Mouse (Mus musculus): ENCODE data around the gene Ccl20. TPM values are rescaled to one million over a fixed set of nuclear protein-coding genes. Genes with fewer than 3 reads are reported as not detected.

The Ccl20 gene
- polyA plus RNA-seq, 1 experiment from 2014 or later = not detected

DNA sequence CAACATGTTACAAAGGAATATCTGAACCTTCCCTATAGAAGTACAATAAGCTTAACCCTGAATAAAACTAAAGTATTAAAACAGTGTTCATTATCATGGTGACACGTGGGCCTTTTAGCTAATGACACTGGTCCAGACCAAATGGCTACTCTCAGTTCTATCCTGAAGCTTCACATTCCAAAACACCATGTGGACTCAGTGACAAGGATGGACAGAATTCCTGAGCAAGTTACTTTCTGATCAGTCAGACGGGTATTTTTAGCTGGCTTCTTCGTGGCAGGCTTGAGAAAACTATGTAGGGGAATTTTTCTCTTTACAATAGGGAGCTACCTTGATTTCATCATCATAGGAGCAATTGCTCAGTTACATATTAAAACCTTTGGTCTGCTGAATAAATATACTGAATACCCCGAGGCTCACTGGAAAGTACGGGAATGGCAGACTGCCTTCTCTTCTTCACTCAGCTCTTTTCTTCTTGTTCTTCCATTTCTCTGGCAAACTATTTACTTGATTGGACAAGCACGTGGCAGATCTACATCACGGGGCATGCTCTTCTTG lies 16.9 kb upstream of the Ccl20 start:
- no peaks in the 10 kb centered on the region for H3K4me1 ChIP-seq (ENCODE audit: control insufficient read depth, low read depth, low read length)
- no peaks in the 10 kb centered on the region for H3K27me3 ChIP-seq (ENCODE audit: control insufficient read depth, insufficient read depth, low read depth, low read length)
- no peaks in the 10 kb centered on the region for H3K36me3 ChIP-seq (ENCODE audit: control insufficient read depth, insufficient read depth)
- no peak overlapping the region for H3K9ac ChIP-seq (ENCODE audit: low read depth, low read length)
- 46% methylated on average over 7 of the region's 7 CpGs for WGBS (ENCODE audit: insufficient replicate concordance)
- H3K9me3 ChIP-seq (replicated peaks; ENCODE audit: control insufficient read depth, low read length) = no peaks in the 10 kb centered on the region
- H3K4me3 ChIP-seq (ENCODE audit: low read depth, low read length) = no peak overlapping the region
- H3K27ac ChIP-seq (ENCODE audit: low read length) = no peak overlapping the region
- ATAC-seq (ENCODE audit: low read depth) = no peak
- H3K4me2 ChIP-seq (ENCODE audit: low read depth, low read length) = no peak overlapping the region

DNA sequence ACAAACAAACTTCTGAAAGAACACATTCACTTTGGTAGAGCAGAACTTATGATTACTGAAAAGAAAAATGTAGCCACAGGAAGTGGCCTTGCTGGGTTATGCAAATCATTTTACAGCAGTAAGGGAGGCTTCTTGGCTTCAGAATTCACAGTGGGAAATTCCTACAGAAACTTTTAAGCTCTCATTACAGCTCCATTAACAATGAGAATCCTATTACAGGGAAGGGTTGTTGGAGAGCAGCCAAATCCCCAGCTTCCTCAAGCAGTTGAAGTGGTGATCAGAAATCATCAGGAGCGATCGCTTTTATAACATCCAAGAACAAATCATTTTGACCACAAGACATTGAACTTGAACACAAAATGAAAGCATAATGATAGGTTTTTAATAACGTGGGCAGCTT lies 14.7 kb upstream of the Ccl20 start:
- WGBS (ENCODE audit: insufficient replicate concordance) = 49% methylated on average over 3 of the region's 3 CpGs
- H3K36me3 ChIP-seq (ENCODE audit: control insufficient read depth, insufficient read depth) = no peaks in the 10 kb centered on the region
- no peak for ATAC-seq (ENCODE audit: low read depth)
- no peaks in the 10 kb centered on the region for H3K9me3 ChIP-seq (replicated peaks; ENCODE audit: control insufficient read depth, low read length)
- H3K4me1 ChIP-seq (ENCODE audit: control insufficient read depth, low read depth, low read length) = no peaks in the 10 kb centered on the region
- H3K4me2 ChIP-seq (ENCODE audit: low read depth, low read length) = no peak overlapping the region
- H3K4me3 ChIP-seq (ENCODE audit: low read depth, low read length) = no peak overlapping the region
- no peak overlapping the region for H3K27ac ChIP-seq (ENCODE audit: low read length)
- H3K9ac ChIP-seq (ENCODE audit: low read depth, low read length) = no peak overlapping the region
- H3K27me3 ChIP-seq (ENCODE audit: control insufficient read depth, insufficient read depth, low read depth, low read length) = no peaks in the 10 kb centered on the region

DNA sequence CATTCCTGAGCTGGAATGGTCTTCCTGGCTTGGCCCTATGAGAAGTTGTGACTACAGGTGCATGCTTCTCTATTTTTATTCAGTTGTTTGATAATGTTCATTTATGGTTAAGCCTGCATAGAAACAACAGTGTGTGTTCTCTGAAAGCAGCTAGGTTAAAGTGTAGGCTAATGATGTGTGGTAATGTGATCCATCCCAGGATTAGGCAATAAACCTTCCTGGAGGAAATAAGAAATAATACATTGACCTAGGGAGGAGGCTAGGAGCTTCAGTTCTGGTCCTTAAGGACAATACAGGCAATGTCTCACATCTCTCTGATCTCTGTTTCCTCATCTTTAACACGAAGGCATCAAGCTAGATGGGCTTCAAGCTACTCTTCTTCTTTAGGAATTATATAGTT lies 11.1 kb upstream of the Ccl20 start:
- ATAC-seq (ENCODE audit: low read depth) = no peak
- Histone ChIP-seq H3K9ac (ENCODE audit: low read depth, low read length) (no peak overlapping the region), H3K27ac (ENCODE audit: low read length) (no peak overlapping the region), H3K4me3 (ENCODE audit: low read depth, low read length) (no peak overlapping the region), H3K27me3 (ENCODE audit: control insufficient read depth, insufficient read depth, low read depth, low read length) (no peaks in the 10 kb centered on the region), H3K9me3 (replicated peaks; ENCODE audit: control insufficient read depth, low read length) (no peaks in the 10 kb centered on the region), H3K4me2 (ENCODE audit: low read depth, low read length) (no peak overlapping the region), H3K36me3 (ENCODE audit: control insufficient read depth, insufficient read depth) (no peaks in the 10 kb centered on the region), H3K4me1 (ENCODE audit: control insufficient read depth, low read depth, low read length) (no peaks in the 10 kb centered on the region)
- 25% methylated on average over 1 of the region's 1 CpGs for WGBS (ENCODE audit: insufficient replicate concordance)

DNA sequence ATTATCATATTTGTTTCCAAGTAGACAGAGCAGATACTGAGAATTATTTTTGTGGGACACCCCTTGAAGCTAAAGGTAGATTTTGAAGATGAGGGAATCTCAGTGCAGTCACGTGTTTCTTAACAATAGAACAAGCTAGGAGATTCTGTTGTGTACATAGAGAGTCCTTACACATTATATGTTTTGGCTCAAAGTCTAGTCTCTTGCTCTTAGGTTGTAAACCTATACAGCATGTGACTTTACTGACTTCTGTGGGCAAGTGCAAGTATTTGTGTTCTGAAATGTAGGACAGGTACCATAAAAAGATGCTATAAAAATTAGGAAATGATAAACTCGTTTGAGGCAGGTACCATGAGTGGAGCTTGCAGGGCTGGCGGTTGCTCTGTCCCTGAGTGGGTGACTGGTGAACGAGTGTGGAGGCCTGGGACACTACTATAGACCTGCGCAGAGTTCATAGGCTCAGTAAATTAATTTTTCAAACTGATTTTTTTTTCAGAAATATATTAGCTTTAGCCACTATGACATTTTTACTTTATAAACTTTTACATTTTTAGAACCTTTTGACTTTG lies 9.1 kb upstream of the Ccl20 start:
- ATAC-seq (ENCODE audit: low read depth) = no peak
- Histone ChIP-seq H3K27me3 (ENCODE audit: control insufficient read depth, insufficient read depth, low read depth, low read length) (no peaks in the 10 kb centered on the region), H3K9ac (ENCODE audit: low read depth, low read length) (no peak overlapping the region), H3K36me3 (ENCODE audit: control insufficient read depth, insufficient read depth) (no peaks in the 10 kb centered on the region), H3K4me1 (ENCODE audit: control insufficient read depth, low read depth, low read length) (no peaks in the 10 kb centered on the region), H3K4me2 (ENCODE audit: low read depth, low read length) (no peak overlapping the region), H3K4me3 (ENCODE audit: low read depth, low read length) (no peak overlapping the region), H3K27ac (ENCODE audit: low read length) (no peak overlapping the region), H3K9me3 (replicated peaks; ENCODE audit: control insufficient read depth, low read length) (no peaks in the 10 kb centered on the region)
- 49% methylated on average over 5 of the region's 5 CpGs for WGBS (ENCODE audit: insufficient replicate concordance)

DNA sequence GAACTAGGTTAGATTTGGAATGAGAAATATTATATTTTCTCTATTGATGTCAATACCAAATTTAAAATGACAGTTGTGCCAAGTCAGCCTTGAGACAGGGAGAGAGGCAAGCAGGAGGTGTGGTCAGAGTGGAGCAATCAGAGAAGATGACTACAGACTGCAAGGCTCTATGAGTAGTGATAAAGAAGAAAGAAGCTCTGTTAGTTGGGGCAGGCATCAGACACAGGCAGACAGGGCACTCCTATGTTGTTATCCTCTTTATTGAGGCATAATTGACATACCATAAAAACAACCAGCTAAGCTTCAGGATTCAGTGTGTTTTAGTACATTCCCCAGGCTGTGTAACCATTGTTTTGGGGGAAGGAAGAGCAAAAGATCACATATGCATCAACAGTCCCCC lies 5.6 kb upstream of the Ccl20 start:
- no peak for ATAC-seq (ENCODE audit: low read depth)
- no peaks in the 10 kb centered on the region for H3K4me1 ChIP-seq (ENCODE audit: control insufficient read depth, low read depth, low read length)
- H3K4me3 ChIP-seq (ENCODE audit: low read depth, low read length) = no peak overlapping the region
- H3K27ac ChIP-seq (ENCODE audit: low read length) = no peak overlapping the region
- H3K4me2 ChIP-seq (ENCODE audit: low read depth, low read length) = no peak overlapping the region
- no peaks in the 10 kb centered on the region for H3K27me3 ChIP-seq (ENCODE audit: control insufficient read depth, insufficient read depth, low read depth, low read length)
- no peaks in the 10 kb centered on the region for H3K9me3 ChIP-seq (replicated peaks; ENCODE audit: control insufficient read depth, low read length)
- H3K9ac ChIP-seq (ENCODE audit: low read depth, low read length) = no peak overlapping the region
- H3K36me3 ChIP-seq (ENCODE audit: control insufficient read depth, insufficient read depth) = no peaks in the 10 kb centered on the region

DNA sequence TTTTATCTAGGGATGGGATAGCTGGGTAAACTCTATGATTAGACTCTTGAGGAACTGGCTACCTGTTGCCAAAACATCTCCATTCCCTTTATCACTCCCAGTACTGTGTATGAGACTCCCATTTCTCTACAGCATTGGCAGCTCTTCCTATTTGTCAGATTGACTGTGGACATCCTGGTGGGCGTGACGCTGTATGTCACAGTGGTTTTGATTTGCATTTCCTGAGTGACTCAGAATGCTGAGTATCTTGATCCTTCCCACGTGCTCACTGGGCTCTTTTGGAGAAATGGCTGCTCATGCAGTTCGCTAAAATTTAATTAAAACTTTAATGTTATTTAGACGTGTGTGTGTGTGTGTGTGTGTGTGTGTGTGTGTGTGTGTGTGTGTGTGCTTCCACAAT lies 4.8 kb upstream of the Ccl20 start:
- no peak overlapping the region for H3K4me3 ChIP-seq (ENCODE audit: low read depth, low read length)
- ATAC-seq (ENCODE audit: low read depth) = no peak
- no peak overlapping the region for H3K27ac ChIP-seq (ENCODE audit: low read length)
- H3K36me3 ChIP-seq (ENCODE audit: control insufficient read depth, insufficient read depth) = no peaks in the 10 kb centered on the region
- H3K27me3 ChIP-seq (ENCODE audit: control insufficient read depth, insufficient read depth, low read depth, low read length) = no peaks in the 10 kb centered on the region
- H3K4me2 ChIP-seq (ENCODE audit: low read depth, low read length) = no peak overlapping the region
- H3K9ac ChIP-seq (ENCODE audit: low read depth, low read length) = no peak overlapping the region
- 42% methylated on average over 5 of the region's 5 CpGs for WGBS (ENCODE audit: insufficient replicate concordance)
- no peaks in the 10 kb centered on the region for H3K9me3 ChIP-seq (replicated peaks; ENCODE audit: control insufficient read depth, low read length)
- H3K4me1 ChIP-seq (ENCODE audit: control insufficient read depth, low read depth, low read length) = no peaks in the 10 kb centered on the region

DNA sequence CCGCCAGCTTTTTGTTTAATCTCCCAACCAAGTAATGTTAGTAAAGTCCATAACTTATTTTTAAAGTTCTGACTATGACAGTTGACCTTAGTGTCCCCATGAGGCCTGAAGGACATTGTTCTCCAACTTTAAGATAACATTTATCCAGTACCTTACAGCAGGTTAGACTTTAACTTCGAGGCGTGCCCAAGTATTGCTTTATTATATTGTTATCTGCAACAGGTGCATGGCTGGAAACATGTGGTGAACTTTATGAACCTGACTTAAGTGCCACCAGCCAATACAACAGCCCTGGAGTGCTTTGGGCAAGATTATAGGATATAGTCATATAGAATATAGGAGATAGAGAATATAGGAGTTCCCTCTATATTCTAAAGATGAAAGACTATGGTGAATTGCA lies 651 bp downstream of the Ccl20 start:
- no peak for ATAC-seq (ENCODE audit: low read depth)
- Histone ChIP-seq H3K4me1 (ENCODE audit: control insufficient read depth, low read depth, low read length) (no peaks in the 10 kb centered on the region), H3K36me3 (ENCODE audit: control insufficient read depth, insufficient read depth) (no peaks in the 10 kb centered on the region), H3K9me3 (replicated peaks; ENCODE audit: control insufficient read depth, low read length) (no peaks in the 10 kb centered on the region), H3K4me3 (ENCODE audit: low read depth, low read length) (no peak overlapping the region), H3K27me3 (ENCODE audit: control insufficient read depth, insufficient read depth, low read depth, low read length) (no peaks in the 10 kb centered on the region), H3K9ac (ENCODE audit: low read depth, low read length) (no peak overlapping the region), H3K27ac (ENCODE audit: low read length) (no peak overlapping the region), H3K4me2 (ENCODE audit: low read depth, low read length) (no peak overlapping the region)
- 79% methylated on average over 3 of the region's 3 CpGs for WGBS (ENCODE audit: insufficient replicate concordance)

DNA sequence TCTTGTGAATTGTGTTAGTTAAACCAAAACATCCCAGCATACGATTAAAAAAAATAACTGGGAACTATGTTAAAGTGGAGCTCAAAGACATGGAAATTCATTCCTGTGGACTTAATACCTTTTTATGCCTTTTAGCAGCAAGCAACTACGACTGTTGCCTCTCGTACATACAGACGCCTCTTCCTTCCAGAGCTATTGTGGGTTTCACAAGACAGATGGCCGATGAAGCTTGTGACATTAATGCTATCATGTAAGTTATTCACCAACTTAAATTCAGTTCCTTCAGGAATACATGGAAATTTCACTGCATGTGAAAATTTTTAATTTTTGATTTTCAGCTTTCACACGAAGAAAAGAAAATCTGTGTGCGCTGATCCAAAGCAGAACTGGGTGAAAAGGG lies 1.1 kb downstream of the Ccl20 start:
- H3K4me2 ChIP-seq (ENCODE audit: low read depth, low read length) = no peak overlapping the region
- no peak overlapping the region for H3K27ac ChIP-seq (ENCODE audit: low read length)
- ATAC-seq (ENCODE audit: low read depth) = no peak
- WGBS (ENCODE audit: insufficient replicate concordance) = 67% methylated on average over 7 of the region's 7 CpGs
- H3K27me3 ChIP-seq (ENCODE audit: control insufficient read depth, insufficient read depth, low read depth, low read length) = no peaks in the 10 kb centered on the region
- no peaks in the 10 kb centered on the region for H3K4me1 ChIP-seq (ENCODE audit: control insufficient read depth, low read depth, low read length)
- H3K9me3 ChIP-seq (replicated peaks; ENCODE audit: control insufficient read depth, low read length) = no peaks in the 10 kb centered on the region
- H3K4me3 ChIP-seq (ENCODE audit: low read depth, low read length) = no peak overlapping the region
- no peaks in the 10 kb centered on the region for H3K36me3 ChIP-seq (ENCODE audit: control insufficient read depth, insufficient read depth)
- H3K9ac ChIP-seq (ENCODE audit: low read depth, low read length) = no peak overlapping the region

DNA sequence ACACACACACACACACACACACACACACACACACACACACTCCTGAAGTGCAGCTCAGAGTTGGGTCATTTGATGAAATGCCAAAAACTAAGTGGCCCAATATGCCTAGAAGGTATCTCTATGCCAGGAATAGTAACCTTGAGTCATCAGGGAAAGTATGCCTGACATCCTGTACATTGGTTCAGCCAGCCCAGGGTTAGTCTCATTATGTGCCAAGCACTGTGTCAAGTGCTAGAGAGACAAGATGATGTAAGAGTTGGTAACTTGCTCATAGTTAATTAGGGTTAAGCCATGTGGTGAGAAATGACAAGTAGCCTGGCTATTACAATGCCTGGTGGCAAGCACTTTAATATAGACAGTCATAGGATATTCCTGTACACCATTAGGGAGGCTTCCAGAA lies 3.3 kb downstream of the Ccl20 start:
- Histone ChIP-seq H3K4me1 (ENCODE audit: control insufficient read depth, low read depth, low read length) (no peaks in the 10 kb centered on the region), H3K27ac (ENCODE audit: low read length) (no peak overlapping the region), H3K4me2 (ENCODE audit: low read depth, low read length) (no peak overlapping the region), H3K9ac (ENCODE audit: low read depth, low read length) (no peak overlapping the region), H3K36me3 (ENCODE audit: control insufficient read depth, insufficient read depth) (no peaks in the 10 kb centered on the region), H3K9me3 (replicated peaks; ENCODE audit: control insufficient read depth, low read length) (no peaks in the 10 kb centered on the region), H3K27me3 (ENCODE audit: control insufficient read depth, insufficient read depth, low read depth, low read length) (no peaks in the 10 kb centered on the region), H3K4me3 (ENCODE audit: low read depth, low read length) (no peak overlapping the region)
- no peak for ATAC-seq (ENCODE audit: low read depth)

Data from liver, embryonic 16.5 days (tissue).